Mouse (Mus musculus) lung, adult 18-20 months (tissue): ENCODE data around the gene Pwwp2b.
A peak's percentile ranks its signal among the peaks of the same experiment; 100 is the strongest.

ENCODE experiments used
- DNase-seq, 2 experiments: peaks; one replicate each; pipeline ENCODE4 v3.0.0; 2022; ENCODE audit warnings: mixed read lengths in 2 of 2

Gene Pwwp2b

DNA sequence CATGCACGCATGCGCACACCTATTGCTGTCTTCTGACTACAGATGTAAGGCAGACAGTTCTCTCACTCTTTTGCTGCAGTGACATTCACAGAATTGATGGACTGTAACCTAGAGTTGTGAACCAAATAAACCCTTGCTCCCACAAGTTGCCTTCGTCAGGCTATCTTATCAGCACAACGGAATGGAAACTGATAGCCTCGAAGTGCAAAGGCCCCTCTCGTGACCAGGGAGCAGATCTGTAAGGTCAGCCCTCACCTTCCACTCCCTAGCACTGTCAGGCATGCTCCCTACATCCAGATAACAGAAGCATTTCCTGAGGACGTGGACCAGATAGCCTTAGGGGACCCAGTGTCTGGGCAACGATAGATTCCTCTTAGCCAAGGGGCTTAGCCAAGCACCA lies 53.2 kb downstream of the Pwwp2b start:
- DNase-seq, result no peak

DNA sequence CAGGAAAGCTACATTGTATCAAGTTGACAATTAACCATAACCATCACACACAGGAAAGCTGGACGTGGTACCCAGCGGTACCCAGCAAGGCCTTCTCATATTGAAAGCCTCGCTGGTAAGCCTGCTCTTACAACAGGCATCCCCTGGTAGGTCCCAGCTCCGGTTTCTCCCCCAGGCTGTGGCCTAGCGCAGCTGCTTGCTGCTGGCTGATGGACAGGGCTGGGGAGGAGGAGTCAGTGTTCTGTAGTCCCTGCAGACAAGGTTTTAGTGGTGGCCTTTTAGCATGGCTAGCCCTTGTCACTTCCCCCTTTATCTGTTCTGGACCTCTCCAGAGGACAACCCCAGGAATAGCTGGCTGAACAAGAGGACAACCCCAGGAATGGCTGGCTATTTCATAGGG lies 54.0 kb downstream of the Pwwp2b start:
- DNase-seq, result no peak

DNA sequence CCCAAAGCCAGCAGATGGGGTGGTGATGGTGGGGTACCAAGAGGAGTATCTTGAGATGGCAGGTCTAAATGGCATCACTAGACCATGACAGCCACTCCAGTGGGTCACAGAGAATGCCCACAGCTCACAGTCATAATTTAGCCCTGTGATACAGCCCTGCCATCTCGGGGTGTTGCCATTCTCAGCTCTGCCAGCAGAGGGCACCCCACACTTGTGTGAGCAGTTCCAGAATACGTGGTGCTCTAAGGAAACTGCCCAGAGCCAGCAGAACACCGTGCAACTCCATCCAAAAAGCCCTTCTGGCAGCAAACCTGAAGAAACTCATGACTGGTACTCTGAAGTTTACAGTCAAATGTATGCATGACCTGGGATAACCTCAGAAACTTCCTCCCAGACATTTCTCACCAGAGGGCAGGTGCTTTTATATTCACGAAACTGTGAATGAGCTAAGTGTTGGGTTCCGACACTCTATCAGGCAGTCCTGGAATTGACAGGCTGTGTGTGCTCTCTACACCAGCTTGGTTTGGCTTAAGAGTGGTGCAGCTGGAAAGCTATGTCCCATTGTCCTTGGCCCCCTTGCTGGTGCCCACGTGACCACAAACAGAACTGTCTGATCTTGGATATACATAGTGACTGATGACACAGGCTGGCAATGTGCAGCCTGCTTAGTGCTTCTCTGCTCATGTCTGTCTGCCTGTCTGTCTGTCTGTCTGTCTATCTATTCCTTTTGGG lies 55.2 kb downstream of the Pwwp2b start:
- DNase-seq, result peak; percentile 82 to 86

DNA sequence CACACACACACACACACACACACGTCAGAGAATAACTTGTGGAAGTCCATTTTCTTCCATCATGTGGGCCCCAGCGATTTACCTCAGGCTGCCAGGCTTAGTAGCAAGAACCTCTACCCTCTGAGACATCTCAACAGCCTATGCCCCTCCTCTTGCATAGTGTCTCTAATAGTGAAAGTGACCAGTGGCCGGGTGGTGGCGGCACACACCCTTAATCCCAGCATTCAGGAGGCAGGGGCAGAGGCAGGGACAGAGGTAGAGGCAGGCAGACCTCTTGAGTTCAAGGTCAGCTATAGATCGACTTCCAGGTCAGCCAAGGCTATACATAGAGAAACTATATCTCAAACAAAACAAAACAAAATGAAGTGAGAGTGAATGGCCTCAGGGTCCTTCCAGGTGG lies 56.0 kb downstream of the Pwwp2b start:
- no peak for DNase-seq

DNA sequence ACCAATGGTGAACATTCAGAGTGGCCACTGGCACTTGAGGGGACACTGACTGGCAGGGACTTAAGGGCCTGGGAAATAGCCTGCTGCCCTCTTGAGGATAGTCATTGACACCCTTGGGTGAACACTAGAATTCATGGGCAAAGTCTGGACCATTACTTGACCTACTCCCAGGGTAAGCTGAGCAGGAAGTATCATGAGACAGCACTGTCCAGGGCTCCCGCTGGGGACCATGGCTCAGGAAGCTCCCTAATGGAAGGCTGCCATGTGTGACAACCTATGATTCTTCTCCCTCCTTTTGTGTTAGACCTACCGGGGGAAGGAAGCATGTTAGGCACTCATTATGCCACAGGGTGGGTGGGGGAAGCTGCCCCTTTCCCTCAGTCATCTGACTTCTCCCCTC lies 58.8 kb downstream of the Pwwp2b start:
- DNase-seq, result no peak

DNA sequence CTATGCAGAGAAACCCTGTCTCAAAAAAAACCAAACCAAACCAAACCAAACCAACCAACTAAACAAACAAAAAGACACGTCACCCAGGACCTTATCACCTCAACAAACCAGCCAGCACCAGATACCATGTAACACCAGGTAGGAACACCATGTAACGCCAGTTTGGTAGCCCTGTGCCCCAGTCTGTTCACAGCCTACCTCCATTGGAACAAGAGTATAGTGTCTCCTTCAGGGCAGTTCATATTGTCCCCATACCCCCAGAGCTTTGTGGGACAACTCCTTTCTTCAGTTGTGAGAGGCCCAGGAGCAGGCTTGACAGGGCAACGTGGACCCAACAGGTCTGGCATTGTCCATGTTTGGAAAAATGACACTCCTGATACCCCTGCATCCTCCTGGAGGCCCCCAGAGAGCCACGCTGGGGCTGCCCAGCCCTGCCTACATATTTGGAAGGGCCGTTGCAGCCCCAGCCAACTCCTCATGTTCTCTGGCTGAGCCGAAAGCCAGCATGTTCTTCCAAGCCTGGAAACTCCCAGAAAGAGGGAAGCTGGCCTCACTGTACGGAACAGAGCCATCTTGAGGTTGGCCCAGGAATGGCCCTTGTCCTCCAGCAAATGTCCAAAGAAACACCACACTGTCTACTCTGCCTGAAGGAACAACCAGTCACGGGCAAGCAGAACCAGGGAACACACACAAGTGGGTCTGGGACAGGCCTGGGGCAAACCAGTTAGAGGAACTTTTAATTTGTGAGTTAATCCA lies 60.0 kb downstream of the Pwwp2b start:
- peak; percentile 57 to 69 for DNase-seq

DNA sequence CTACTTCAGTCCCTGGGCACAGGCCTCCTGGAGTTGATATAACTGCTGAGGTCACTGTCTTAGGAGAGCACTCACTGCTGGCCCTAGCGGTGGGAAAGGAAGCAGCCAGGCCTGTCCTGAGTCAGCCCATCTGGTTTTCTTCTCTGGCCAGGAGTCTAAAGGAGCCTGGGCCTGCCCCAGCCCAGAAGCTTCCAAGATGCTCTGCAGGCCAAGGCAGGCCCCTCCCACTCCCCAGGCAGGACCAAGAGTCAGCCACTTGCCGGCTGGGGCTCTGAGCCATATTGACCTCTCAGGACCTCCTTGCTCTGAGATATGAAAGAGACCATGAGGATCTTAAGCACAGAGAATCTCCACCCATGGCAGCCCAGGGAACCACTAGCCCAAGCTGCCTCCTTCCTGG lies 60.8 kb downstream of the Pwwp2b start:
- DNase-seq, result peak; percentile 61 to 64

DNA sequence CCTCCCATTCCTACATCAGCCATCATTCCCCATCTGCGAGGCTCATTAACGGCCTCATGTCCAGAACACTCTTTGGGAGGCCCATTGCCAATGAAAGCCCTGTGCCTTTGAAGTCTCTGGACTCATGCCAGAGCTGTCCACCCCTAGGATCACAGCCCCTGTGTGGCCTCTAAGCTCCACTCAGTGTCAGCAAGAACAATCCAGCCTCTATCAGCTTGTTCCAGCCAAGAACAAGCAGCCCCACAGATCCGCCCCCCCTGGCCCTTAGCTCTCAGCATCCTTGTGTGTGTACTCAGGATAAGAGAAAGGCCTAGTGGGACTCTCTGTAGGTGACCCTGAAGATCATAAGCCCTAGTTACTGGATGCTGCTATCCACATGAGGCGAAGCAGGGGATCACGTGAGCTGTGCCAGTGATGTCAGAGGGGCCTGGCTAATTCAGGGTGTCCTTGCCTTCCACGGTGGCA lies 62.2 kb downstream of the Pwwp2b start:
- no peak for DNase-seq

DNA sequence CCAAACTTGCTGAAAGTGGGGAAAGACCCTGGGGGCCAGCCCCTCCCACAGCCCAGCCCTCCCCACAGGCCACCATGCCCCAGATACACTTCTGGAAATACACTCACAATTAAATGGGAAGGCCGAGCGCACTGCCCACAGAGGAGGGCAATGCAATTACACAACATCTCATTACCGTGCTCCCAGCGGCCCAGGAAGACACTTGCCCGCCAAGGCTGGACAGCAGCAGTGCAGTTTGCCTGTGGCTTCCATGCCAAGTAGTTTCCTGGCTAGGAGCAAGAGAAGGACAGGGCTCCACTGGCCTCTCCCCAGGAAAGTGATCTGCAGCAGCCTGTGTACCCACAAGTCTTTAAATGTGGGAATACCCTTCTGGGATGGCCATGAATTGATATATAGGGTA lies 64.4 kb downstream of the Pwwp2b start:
- DNase-seq, result no peak

DNA sequence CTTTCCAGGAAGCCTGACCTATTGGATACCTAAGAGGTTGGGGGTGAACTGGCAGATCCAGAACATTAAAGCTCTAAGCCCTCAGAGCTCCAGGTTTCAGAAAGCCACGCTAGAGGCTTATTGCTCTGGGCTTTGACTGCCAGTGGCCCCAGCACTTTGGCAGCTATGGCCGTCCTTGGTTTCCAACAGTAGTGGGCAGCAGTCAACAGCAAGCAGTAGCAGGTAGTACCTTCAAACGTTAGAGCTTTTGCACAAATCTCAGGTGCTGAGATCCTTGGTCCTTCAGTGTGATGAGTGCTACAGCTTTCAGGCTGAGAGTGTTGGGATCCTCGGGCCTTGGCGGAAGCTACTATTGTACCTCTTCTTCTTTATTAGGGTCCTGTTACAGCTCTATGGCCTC lies 65.1 kb downstream of the Pwwp2b start:
- DNase-seq, result no peak

DNA sequence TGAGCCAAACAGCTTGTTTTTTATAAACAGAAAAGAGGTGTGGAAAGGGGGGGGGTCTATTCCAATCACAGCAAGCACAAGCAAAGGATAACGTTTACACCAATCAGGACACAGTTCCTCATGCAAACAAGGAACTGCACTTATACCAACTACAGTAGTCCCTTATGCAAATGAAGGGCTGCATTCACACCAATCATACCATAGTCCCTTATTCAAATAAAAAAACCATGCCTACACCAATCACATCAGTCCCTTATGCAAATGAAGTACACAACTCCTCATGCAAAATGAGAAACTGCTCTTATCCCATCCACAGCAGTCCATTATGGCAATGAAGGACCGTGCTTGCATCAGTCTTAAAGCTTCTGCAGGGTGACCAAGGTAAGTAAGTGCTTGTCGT lies 66.4 kb downstream of the Pwwp2b start:
- DNase-seq, result no peak

DNA sequence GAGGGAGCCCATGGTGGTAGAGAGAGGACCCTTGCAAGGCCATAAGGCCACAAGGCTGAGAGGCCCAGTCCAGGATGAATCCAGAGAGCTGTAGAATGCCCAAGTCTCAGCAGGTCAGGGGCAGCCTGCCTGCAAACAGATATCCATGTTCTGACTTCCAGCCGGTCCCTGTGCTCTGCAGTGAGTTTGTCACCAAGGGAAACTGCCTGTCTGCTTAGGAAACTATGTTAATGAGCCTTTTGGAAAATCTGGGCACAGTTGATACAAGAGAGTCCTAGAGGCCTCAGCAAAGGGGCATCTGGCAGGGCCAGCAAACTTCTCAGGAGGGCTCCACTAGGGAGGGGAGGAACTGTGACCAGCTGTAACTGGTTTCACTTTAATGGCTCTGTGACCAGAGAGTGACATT lies 70.7 kb downstream of the Pwwp2b start:
- no peak for DNase-seq
